Mouse (Mus musculus) cerebellum, adult 11-12 months (tissue): ENCODE data around the gene Ppil2.

Experiments used
- DNase-seq: peaks from one replicate; pipeline ENCODE4 v3.0.0; 2022

The Ppil2 gene

GRCm38 (mm10) chr16:17096938-17097337 lies 14.1 kb downstream of the Ppil2 start:
- no peak for DNase-seq

GRCm38 (mm10) chr16:17088346-17088745 lies 22.7 kb downstream of the Ppil2 start:
- DNase-seq = no peak

GRCm38 (mm10) chr16:17086669-17087193 lies 24.3 kb downstream of the Ppil2 start:
- DNase-seq = no peak

GRCm38 (mm10) chr16:17086241-17086640 lies 24.8 kb downstream of the Ppil2 start:
- no peak for DNase-seq

- no peak for DNase-seq
Measured at GRCm38 (mm10) chr16:17085636-17086035, 25.4 kb downstream of the Ppil2 start.

GRCm38 (mm10) chr16:17082121-17082792 lies 28.8 kb downstream of the Ppil2 start:
- DNase-seq = no peak

GRCm38 (mm10) chr16:17078101-17078500 lies 33.0 kb downstream of the Ppil2 start:
- no peak for DNase-seq

GRCm38 (mm10) chr16:17076869-17077268 lies 34.2 kb downstream of the Ppil2 start:
- no peak for DNase-seq

- DNase-seq = no peak
Measured at GRCm38 (mm10) chr16:17076301-17076700, 34.8 kb downstream of the Ppil2 start.

GRCm38 (mm10) chr16:17073000-17073399 lies 38.1 kb downstream of the Ppil2 start:
- DNase-seq = no peak

- no peak for DNase-seq
Measured at GRCm38 (mm10) chr16:17070716-17071115, 40.3 kb downstream of the Ppil2 start.

GRCm38 (mm10) chr16:17069511-17070443 lies 41.3 kb downstream of the Ppil2 start, which contains the start of gene Ypel1:
TSS of gene Ypel1 (plus strand) at chr16:17069696.
- peak; percentile 80 for DNase-seq

GRCm38 (mm10) chr16:17067552-17067951 lies 43.5 kb downstream of the Ppil2 start:
- no peak for DNase-seq

- no peak for DNase-seq
Measured at GRCm38 (mm10) chr16:17062338-17062737, 48.7 kb downstream of the Ppil2 start.

- DNase-seq = no peak
Measured at GRCm38 (mm10) chr16:17055584-17055983, 55.5 kb downstream of the Ppil2 start.

GRCm38 (mm10) chr16:17053903-17054302 lies 57.2 kb downstream of the Ppil2 start:
- no peak for DNase-seq

- no peak for DNase-seq
Measured at GRCm38 (mm10) chr16:17052087-17052486, 59.0 kb downstream of the Ppil2 start.

GRCm38 (mm10) chr16:17049886-17050285 lies 61.2 kb downstream of the Ppil2 start:
- DNase-seq = no peak

- DNase-seq = no peak
Measured at GRCm38 (mm10) chr16:17045287-17045686, 65.8 kb downstream of the Ppil2 start.

GRCm38 (mm10) chr16:17044320-17044719 lies 66.7 kb downstream of the Ppil2 start:
- DNase-seq = peak; percentile 35

GRCm38 (mm10) chr16:17041417-17041816 lies 69.6 kb downstream of the Ppil2 start:
- no peak for DNase-seq

GRCm38 (mm10) chr16:17040716-17041115 lies 70.3 kb downstream of the Ppil2 start:
- DNase-seq = no peak
